Mouse (Mus musculus): ENCODE data around the gene Ndrg3.

Ndrg3 gene

DNA sequence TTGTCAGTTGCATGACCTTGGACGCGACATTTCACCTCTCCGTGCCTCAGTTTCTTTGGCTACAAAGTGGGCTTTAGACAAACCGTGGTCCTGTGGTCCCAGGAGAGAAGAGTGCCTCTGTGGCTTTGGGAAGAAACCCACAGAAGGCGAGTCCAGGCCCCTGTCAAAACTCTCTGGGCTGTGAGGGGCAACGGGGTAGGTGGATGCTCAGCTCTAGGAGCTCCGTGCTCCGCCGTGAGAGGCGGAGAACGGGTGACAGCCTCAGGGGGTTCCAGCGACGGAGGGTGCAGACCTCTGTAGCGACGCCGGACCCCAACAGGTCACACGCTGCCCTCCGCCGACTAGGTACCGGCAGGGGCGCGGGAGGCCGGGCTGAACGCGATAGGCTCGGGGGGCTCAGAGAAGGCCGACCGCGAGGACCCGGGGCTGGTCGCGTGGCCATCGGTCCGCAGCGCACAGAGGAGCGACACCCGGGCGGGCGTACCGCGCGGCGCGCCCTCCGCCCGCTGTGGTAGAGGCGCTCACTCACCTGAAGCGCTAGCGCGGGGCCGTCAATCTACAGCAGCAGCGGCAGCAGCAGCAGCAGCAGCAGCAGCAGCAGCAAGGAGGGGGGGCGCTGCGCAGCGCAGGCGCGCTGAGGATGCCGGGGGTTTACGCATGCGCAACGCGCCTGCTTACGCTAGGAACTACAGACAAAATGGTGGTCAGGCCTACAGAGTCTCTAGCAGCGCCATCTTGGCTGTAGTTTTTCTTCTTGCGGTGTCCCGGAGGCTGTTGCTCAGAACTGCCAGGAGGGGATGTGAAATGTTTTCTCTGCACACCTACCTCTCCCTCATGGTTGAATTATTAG lies at the start of gene Ndrg3:
Gene Ndrg3, minus strand, starts transcription at position 587 of the 850 bp plus-strand sequence.
- in situ Hi-C loops (cut with MboI) = no loop called here

DNA sequence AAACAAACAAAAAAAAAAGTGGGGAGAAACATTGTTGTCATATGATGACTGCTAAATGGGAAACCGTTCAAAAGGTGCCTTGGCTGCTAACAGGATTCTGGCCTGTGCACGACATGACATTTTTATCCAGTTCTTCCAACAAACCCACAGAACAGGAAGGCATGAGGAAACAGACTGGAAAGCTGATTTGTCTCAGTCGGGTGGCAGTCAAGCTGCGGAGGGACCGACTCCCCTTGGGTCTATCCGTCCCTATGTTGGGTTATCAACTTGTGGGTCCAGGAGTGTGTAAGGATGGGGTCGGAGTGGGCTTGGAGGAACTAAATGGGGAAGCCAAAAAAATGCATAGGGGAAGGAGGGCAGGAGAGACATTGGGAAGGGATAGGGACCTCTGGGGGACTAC lies 49.6 kb upstream of the Ndrg3 start:
- in situ Hi-C loops (cut with MboI) = no loop called here

DNA sequence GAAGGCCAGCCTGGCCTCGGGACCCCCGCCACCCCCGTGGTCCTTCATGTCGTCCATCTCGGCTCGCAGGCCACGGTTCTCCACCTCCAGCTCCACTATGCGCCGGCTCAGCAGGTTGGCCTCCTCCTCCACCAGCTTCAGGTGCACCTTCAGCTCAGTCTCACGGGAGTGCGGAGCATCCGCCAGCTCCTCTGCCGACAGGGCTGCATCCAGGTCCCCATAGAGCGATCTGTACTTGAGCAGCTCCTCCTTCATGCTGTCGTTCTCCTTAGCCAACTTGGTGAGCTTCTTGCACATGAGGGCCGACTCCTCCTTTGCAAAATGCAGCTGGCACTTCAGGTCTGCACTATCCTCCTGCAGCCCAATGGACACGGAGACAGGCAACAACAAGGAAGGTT lies 48.8 kb upstream of the Ndrg3 start:
- in situ Hi-C loops (cut with MboI) = no loop called here

DNA sequence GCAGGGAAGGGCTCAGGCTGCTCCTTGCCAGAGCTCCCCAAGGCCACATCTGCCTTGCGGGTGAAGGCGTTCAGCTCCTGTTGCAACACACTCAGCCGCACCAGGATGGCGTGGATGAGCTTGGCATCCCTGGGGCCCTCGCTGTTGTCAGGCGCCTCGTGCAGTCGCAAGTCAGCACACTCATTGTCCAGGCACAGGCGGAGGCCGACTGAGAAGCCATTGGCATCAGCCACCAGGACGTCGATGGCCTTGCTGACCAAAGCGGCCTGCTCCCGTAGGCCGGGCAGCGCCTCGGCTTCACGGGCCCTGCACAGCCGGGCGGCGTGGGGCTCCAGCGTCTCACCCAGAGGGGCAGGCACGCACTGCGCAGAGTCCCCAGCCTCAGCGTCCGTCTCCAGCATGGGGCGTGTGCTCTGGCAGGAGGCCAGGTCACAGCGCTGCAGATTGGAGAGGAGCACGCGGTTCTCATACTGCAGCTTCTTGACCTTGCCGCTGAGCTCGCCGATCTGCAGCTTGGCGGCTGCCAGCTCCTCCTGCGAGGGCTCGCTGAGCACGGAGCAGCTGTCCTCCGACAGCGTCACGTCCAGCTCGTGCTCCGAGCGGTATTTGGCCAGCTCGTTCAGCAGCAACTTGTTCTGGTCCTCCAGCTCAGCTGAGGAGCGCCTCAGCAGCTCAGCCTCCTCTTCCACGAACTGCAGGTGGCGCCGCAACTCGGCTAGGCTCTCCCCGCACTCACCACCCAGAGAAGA lies 48.2 kb upstream of the Ndrg3 start:
- in situ Hi-C loops (cut with MboI) = no loop called here

DNA sequence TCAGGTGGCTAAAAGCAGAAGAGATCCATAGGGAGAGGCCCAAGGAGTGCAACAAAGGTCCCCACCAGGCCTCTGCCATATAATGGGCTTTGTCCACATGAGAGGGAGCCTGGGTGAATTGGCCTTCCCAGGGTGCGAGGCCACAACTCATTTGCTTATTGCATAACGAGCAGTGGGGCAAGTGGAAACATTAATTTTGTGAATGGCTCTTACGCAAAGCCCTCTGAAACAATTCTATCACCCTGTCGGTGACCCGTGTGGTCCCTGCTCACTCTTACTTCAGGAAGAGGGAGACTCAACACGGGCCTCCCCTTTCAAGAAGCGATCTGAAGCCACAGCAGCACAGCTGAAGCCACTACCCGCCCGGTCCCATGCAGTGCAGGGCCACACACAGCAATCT lies 45.4 kb upstream of the Ndrg3 start:
- in situ Hi-C loops (cut with MboI) = no loop called here

DNA sequence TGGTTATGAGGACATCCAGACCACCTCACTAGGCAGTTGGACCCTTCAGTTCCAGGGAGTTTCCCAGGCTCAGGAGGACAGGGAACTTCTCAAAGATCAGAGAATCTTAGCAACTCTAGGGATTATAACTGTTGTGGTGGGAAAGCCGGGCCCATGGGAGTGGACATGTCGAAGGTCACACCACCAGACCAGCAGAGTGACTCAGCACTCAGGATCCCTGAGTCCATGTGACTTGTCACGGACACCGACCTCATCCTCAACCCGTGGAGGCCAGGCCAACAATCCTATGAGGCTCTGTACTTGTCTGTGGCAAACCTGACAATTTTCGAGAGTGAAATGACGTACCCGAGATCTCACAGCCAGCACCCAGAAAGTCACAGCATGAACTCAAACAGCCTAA lies 44.5 kb upstream of the Ndrg3 start:
- in situ Hi-C loops (cut with MboI) = no loop called here

DNA sequence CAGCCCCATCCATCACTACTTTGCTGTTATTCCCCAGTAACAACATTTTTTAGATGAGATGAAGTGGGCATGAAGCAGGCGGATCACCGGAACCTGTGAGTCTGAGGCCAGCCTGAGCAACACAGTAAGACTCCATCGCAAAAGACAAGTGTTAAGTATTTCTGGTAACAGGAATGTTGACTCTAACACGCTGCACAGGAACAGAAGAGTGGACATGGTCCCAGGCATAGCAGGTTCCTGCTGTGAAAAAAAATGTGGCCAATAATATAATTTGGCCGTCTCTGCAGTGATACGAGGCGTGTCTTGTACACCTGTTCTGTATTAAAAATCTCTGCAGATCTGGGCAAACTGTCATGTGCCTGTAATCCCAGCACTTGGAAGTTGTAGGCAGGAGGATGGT lies 43.5 kb upstream of the Ndrg3 start:
- in situ Hi-C loops (cut with MboI) = no loop called here

DNA sequence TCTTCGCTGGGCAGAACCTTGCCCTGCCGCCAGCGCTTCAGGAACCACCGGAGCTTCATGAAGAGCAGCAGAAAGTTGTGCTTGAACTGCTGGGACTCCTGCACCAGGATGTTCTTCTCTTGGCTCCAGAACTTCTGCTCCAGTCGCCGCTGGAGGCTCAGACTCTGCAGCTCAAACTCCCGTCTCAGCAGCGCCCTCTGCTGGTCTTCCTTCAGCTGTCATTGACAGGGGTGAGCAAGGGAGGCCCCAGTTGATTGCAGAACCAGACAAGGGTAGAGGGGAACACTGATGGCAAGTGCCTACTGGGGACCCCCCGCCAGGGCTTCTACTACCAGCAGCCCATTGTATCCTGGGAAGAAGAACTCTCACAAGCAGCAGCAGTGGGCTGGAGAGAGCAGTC lies 38.9 kb upstream of the Ndrg3 start:
- in situ Hi-C loops (cut with MboI) = no loop called here

DNA sequence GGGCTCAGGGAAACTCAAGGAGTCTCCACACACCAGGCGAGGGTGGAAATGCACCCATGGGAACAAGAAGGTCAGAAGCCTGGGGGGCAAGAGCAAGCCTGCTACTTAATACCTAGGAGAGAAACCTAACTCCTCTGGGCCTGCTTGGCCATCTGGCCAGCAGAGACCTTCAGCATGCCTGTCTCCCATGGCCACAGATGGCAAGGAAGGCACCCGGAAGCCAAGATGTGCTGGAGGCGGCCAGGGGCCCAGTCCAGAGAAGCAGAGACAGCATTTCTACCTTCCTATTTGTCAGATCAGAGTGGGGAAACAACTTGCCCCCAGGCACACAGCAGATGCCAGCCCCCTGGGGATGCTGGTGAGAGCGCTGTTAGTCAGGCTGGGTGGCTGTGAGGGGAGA lies 36.4 kb upstream of the Ndrg3 start:
- in situ Hi-C loops (cut with MboI) = no loop called here

DNA sequence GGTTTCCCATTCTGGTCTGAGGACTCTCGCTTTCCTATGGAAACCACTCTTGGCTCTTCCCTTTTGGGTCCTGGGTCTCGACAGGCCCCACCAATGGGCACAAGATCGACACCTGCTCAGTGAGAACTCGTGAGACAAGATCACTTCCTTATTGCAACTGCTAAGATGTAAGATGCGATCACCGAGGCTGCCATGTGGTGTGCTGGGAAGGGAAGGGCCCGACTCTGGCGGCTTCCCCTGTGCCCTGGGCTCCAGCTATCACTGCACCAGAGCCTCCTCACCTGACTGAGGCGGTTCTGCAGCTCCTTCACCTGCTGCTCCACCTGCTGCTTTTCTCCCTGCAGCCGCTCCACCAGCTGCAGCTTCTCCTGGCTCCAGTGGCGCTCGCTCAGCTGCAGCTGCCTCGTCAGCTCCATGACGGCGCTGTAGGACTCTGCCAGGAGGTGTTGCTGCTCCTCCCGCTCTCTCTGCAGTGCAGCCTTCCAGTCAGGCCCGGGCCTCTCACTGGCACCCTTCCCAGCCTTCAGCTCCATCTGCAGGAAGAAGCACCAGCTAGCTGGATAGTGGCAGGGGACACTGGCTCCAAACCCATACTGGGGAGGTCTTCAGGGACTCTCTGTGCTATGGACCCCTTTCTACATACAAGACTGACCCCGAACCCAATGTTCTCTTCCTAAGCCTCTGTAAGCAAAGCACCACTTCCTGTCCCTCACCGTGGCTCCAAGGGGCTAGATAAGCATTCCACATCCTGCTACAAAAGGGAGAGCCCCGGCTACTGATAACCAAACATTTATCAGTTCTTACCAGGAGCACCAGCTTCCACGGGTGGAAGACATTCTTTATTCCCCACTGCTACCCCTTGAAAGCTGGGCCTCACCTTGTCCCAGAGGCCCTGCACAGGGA lies 35.5 kb upstream of the Ndrg3 start:
- in situ Hi-C loops (cut with MboI) = no loop called here

DNA sequence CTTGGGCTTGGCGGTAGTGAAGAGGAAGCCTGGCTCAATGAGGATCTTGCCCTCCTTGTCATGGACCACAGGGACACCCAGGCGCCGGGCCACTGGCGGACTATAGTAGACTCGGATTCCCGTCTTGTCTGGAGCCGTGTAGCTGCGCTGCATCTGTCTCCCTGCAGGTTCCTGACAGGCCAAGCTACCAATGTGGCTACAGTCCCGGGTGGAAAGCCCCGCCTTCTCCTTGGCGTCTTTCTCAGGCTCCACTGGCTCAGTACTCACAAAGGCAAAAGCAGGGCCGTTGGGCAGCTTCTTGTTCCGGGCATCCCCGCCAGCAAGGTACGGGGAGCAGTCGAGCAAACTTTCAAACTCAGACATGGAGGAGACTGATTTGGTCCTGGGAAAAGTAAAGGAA lies 29.3 kb upstream of the Ndrg3 start:
- in situ Hi-C loops (cut with MboI) = no loop called here

DNA sequence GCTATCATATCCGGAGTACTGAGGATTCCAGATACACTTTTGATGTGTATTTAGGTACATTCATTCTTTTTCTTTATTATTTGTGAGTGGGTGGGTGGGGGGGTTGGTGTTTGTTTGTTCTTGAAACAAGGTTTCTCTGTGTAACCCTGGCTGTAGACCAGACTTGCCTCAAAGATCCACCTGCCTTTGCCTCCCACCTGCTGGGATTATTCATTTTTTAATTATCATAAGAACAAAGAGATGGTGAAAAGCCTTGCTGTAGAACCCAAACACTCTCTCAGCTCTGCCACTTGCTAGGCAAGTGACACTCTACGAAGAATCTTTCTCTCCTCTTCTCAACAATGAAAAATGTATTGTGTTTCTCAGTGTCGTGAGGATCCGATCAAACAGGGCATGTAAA lies 27.4 kb upstream of the Ndrg3 start:
- in situ Hi-C loops (cut with MboI) = no loop called here

DNA sequence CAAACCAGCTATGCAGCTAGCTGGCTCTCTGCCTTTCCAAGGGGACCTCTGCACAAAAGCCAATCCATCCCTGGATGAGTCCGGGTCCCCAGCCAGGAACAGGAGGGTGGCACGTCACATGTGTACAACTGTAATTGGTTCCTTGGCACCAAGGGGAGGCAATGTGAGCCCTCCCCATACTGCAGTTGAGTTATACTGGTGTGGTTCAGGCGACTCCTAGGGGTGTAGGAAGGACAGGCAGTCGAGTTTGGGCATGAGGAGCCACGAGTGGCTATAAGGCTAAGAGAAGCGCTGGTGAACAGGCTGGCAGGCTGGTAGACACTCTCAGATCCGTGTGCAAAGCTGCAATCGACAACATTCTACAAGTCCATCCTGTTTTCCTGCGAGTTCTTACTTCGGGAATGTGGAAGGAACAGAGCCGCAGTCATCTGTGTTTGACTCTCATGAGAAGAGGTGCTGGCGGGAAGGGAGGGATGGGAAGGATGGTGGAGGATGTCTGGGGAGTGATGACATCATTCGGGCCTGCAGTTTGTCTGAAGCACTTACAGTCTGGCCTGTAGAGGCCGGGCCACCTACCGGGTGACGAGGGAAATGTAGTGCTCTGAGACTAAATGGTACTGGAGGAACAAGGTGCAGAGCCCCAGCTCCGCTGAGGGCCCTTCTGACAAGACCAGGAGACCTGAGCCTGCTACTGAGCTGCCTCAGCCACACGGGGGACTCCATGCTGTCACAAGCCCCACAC lies 24.8 kb upstream of the Ndrg3 start:
- in situ Hi-C loops (cut with MboI) = no loop called here

DNA sequence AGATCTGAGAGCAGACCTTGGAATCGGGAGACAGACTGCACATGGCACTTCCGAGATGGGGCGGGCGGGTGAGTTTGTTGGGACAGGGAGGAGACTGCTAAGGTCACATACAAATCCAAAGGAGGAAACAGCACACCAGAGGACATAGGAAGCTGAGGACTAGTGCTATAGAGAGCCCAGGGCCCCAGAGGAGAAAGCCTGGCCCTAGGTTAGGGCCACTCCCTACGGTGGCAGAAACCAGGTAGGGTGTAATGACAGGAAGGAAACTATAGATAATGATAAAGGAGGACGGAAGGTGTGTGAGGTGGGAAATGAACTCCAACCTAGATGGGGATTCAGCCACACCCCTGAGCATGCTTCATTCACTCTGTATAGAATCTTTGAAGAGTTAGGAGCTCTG lies 20.5 kb upstream of the Ndrg3 start:
- in situ Hi-C loops (cut with MboI) = no loop called here

DNA sequence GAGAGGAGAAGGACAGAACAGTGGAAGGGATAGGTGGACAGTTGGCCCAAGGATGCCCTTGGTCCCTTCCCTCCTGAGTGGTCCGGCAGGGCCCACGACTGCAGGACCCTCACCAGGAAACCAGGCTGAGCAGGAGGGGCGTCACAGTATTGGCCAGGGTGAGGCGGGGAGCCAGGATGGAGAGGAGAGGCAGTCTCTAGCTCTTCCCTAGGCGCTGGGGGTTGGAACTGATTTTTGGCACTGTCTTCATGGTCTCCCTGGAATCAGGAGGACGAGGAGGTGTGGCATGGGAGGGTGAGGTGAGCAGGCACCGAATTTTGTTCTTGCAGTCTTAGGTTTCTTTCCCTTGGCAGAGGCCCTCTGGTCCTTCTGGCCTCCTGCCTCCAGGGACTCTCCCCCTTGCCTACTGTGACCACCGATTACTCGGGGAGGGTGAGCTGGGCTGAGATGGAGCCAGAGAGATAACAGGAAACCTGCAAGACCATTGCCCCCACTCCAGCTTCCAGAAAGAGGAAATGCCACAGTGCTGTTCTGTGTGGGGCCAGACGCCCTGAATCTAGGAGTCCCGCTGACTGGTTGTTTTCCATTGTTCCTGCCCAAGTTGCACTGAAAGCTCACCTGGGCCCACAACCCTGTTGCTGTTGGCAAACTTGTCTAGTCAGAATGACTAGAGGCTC lies 18.9 kb upstream of the Ndrg3 start:
- in situ Hi-C loops (cut with MboI) = no loop called here

DNA sequence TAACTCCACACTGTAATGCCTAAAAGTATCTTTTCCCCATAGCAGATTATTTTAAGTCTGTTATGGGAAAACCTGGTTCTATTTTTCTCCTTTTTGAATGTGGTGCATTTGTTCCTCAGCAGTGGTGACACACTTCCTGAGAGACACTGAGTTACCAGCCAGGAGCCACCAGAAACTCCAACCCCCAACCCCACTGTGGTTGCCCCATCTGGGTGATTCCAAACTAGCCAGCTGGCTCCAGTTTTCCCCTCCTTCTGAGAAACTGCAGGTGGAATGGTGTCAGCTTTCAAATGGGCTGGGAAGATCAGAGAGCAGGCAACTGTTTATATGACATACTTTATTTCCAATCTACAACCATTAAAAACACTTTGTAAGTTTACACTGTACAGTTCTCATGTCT lies 18.3 kb upstream of the Ndrg3 start:
- in situ Hi-C loops (cut with MboI) = no loop called here

DNA sequence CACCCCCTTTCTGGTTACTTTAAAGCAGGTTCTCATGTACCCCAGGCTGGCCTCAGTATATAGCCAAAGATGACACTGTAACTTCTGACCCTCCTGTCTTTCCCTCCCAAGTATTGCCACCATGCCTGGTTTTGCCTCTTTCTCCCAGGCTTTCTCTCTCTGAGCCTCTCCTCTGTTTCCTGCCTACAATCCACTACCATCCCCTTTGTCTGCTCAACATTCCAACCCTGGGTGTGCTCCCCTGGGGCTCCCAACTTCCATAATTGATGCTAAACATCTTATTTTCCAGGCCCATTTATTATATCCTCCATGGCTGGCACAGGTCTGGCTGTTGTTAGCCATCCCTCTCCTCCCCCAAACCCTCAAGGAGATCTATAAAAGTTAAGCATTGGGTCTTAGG lies 16.7 kb upstream of the Ndrg3 start:
- in situ Hi-C loops (cut with MboI) = no loop called here

DNA sequence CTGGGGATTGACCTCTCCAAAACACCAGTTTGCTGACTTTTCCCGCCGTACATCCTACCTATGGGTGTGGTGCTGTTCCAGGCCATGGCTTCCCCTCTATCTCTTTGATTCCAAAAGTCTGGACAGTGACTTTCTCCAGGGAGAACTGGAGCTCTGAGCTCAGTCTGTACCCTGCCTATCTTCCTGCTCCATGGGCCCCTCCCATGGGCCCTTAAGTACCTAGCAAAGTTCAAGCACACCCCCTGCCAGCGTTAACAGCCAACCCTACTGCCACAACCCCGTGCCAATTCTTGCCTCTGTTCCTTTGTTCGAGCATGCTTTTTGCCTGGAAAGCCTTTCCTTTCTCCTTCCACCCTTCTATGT lies 15.4 kb upstream of the Ndrg3 start:
- in situ Hi-C loops (cut with MboI) = no loop called here

DNA sequence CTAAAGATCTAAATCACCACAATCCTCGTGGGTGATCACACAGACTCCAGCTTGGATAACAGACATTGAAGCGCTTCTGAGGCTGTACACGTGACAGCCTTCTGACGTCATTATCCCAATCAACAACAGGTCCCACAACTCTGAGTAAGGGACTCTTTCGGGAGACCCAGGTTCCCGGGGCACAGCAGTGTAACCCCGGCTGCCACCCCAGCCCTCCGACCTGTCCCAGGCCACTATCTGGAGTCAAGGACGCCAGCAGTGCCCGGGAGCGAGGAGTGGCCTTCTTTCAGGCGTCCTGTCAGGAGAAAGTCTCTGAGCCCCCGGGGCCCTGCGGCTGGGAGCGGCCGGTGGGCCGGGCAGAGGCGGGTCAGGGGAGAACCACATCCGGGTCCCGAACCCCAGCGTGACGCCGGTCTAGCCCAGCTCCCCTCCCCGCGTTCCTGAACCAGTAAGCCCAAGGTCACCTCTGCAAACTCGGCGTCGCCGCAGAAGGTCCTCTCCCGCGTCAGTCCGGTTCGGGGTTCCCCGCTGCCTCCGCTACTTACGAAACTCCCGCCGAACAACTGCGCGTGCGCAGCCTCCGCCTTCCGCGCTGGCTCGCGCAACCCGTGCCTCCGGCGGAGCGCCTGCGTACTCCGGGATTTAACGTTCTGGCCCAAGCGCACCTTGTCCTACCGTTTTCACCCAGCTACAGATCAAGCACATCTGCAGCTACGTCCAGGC lies 14.8 kb upstream of the Ndrg3 start, which contains the start of gene Dsn1:
Gene Dsn1, minus strand, starts transcription at position 644 of the 723 bp plus-strand sequence.
- in situ Hi-C loops (cut with MboI) = no loop called here

DNA sequence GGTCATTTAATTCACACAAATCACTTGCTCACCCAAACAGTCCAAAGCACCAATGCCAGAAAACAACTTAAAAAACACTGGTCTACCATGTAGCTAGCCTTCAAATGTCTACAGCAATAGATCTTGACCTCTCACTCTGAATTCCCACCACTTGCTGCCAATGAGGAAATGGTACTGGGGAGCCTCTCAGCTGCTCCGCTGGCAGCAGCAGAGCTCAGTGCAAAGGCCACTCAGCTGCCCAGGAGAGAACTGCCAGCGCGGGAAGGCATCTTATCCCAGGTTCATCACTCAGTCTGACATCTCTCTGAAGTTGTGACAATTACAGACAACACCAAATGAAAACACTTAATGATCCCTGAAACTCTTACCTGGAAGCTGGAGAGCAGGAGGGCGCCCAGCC lies 10.5 kb upstream of the Ndrg3 start:
- in situ Hi-C loops (cut with MboI) = no loop called here

Measured in mature B cell (primary cell).